Mouse (Mus musculus): ENCODE measurements around the gene AU022751.
"Not testable (repeated sequence)": the region's sequence is repeated elsewhere in the genome, so short reads cannot be mapped to it uniquely, and the experiment has no call there.

Gene AU022751

GRCm38 (mm10) chrX:6082954-6083680 lies at the start of gene AU022751:
Gene AU022751, minus strand, starts transcription at chrX:6083419.
- DNase-seq = no peak

- DNase-seq = no peak
Observed at GRCm38 (mm10) chrX:6091996-6092757, 9.0 kb upstream of the AU022751 start.

GRCm38 (mm10) chrX:6091547-6091946 lies 8.3 kb upstream of the AU022751 start:
- DNase-seq = no peak

GRCm38 (mm10) chrX:6061563-6061962 lies 21.7 kb downstream of the AU022751 start:
- DNase-seq = no peak

- not testable (repeated sequence) for DNase-seq
Observed at GRCm38 (mm10) chrX:6047936-6048614, 35.1 kb downstream of the AU022751 start.

- DNase-seq = not testable (repeated sequence)
Observed at GRCm38 (mm10) chrX:6047066-6047935, 35.9 kb downstream of the AU022751 start, which contains the start of gene Nudt11. Gene Nudt11, plus strand, starts transcription at chrX:6047453.

Measured in lung, postnatal 36 days (tissue).